Mouse (Mus musculus) limb, embryonic 12.5 days (tissue): Measurements from ENCODE around the gene Atcay. TPM values are rescaled to one million over a fixed set of nuclear protein-coding genes. Genes with fewer than 3 reads are reported as not detected.

Experiments
- ATAC-seq: fragments of 200-750 bp; cut with Nextera tagmentation; 2 replicates; pipeline ENCODE4 v1.8.0; 2017; ENCODE audit warnings: low read depth, moderate TSS enrichment; ENCODE audit not compliant: insufficient number of reproducible peaks, insufficient read depth, low FRiP score, low TSS enrichment
- H3K27ac ChIP-seq: fragments of 300-500 bp; sonication (generic); 2 replicates; pipeline ENCODE4 v1.5.1; 2016; ENCODE audit warnings: mild to moderate bottlenecking, moderate library complexity
- H3K27me3 ChIP-seq: fragments of 300-500 bp; sonication (generic); 2 replicates; pipeline ENCODE4 v1.6.1; 2016; ENCODE audit warnings: mild to moderate bottlenecking, moderate library complexity
- H3K36me3 ChIP-seq: fragments of 300-500 bp; sonication (generic); 2 replicates; pipeline ENCODE4 v1.6.1; 2016; ENCODE audit warnings: mild to moderate bottlenecking, moderate library complexity
- H3K4me1 ChIP-seq: fragments of 300-500 bp; sonication (generic); replicated peaks from 2 replicates; pipeline ENCODE4 v1.6.1; 2016
- H3K4me2 ChIP-seq: fragments of 300-500 bp; sonication (generic); 2 replicates; pipeline ENCODE4 v1.6.1; 2016; ENCODE audit warnings: mild to moderate bottlenecking, moderate library complexity
- H3K4me3 ChIP-seq: fragments of 300-500 bp; sonication (generic); replicated peaks from 2 replicates; pipeline ENCODE4 v1.5.1; 2016; ENCODE audit warnings: mild to moderate bottlenecking
- H3K9ac ChIP-seq: fragments of 300-500 bp; sonication (generic); replicated peaks from 2 replicates; pipeline ENCODE4 v1.6.1; 2016; ENCODE audit warnings: mild to moderate bottlenecking, moderate library complexity
- H3K9me3 ChIP-seq: fragments of 300-500 bp; sonication (generic); 2 replicates; pipeline ENCODE4 v1.6.1; 2016; ENCODE audit warnings: mild to moderate bottlenecking, moderate library complexity
- WGBS: fragments of 180-500 bp; shearing (Covaris S2); methylation state at CpG from one replicate; pipeline ENCODE4 v1.1.7; 2016; 5-methylcytosine and 5-hydroxymethylcytosine counted together
- polyA plus RNA-seq: library from polyadenylated mRNA; unstranded; fragments of >200 nt; fragmentation: Nextera tagmentation; extraction: Ambion mirVana; gene quantifications from 2 replicates; pipeline ENCODE4 v1.2.1, GENCODE M21; 2016

Atcay gene
- polyA plus RNA-seq, 1 experiment from 2014 or later = 0.43 TPM

- H3K27me3 ChIP-seq = peaks cover 65% of the 10 kb centered on the region
- H3K4me3 ChIP-seq = no peak overlapping the region
- 0 out of 2 replicates have a peak overlapping the region, but pooled peaks have one; percentile 24 for H3K9ac ChIP-seq
- H3K4me1 ChIP-seq = peaks cover 20% of the 10 kb centered on the region
- WGBS = 42% methylated on average over 6 of the region's 6 CpGs
- H3K9me3 ChIP-seq = no peaks in the 10 kb centered on the region
- ATAC-seq = no peak
- H3K36me3 ChIP-seq = no peaks in the 10 kb centered on the region
- no peak overlapping the region for H3K4me2 ChIP-seq
- H3K27ac ChIP-seq = no peak overlapping the region
Observed at GRCm38 (mm10) chr10:81197305-81197704, 33.3 kb downstream of the Atcay start.

GRCm38 (mm10) chr10:81196470-81197065 lies 34.1 kb downstream of the Atcay start:
- H3K9me3 ChIP-seq = no peaks in the 10 kb centered on the region
- H3K27ac ChIP-seq = no peak overlapping the region
- H3K4me2 ChIP-seq = no peak overlapping the region
- no peak overlapping the region for H3K4me3 ChIP-seq
- H3K4me1 ChIP-seq = peaks cover 25% of the 10 kb centered on the region
- 0 out of 2 replicates have a peak, but pooled peaks cover under 1% of the 10 kb centered on the region for H3K36me3 ChIP-seq
- no peak for ATAC-seq
- 62% methylated on average over 11 of the region's 11 CpGs for WGBS
- peaks cover 65% of the 10 kb centered on the region for H3K27me3 ChIP-seq
- H3K9ac ChIP-seq = no peak overlapping the region

GRCm38 (mm10) chr10:81195300-81195699 lies 35.3 kb downstream of the Atcay start:
- H3K27ac ChIP-seq = no peak overlapping the region
- H3K4me2 ChIP-seq = no peak overlapping the region
- no peak for ATAC-seq
- H3K4me3 ChIP-seq = no peak overlapping the region
- H3K4me1 ChIP-seq = peaks cover 25% of the 10 kb centered on the region
- 61% methylated on average over 4 of the region's 4 CpGs for WGBS
- no peaks in the 10 kb centered on the region for H3K9me3 ChIP-seq
- H3K27me3 ChIP-seq = peaks cover 65% of the 10 kb centered on the region
- peaks cover 14% of the 10 kb centered on the region for H3K36me3 ChIP-seq
- no peak overlapping the region for H3K9ac ChIP-seq

- H3K9me3 ChIP-seq = no peaks in the 10 kb centered on the region
- 0 out of 2 replicates have a peak overlapping the region, but pooled peaks have one; percentile 9 for H3K4me3 ChIP-seq
- peak overlapping the region; percentile 51 for H3K9ac ChIP-seq
- H3K4me1 ChIP-seq = peaks cover 25% of the 10 kb centered on the region
- peaks cover 21% of the 10 kb centered on the region for H3K36me3 ChIP-seq
- peaks cover 53% of the 10 kb centered on the region for H3K27me3 ChIP-seq
- 11% methylated on average over 37 of the region's 37 CpGs for WGBS
- no peak overlapping the region for H3K27ac ChIP-seq
- no peak for ATAC-seq
- H3K4me2 ChIP-seq = peak overlapping the region; percentile 38
Observed at GRCm38 (mm10) chr10:81193991-81194774, 36.5 kb downstream of the Atcay start.

GRCm38 (mm10) chr10:81192968-81193501 lies 37.6 kb downstream of the Atcay start:
- ATAC-seq = peak; percentile 38
- Histone ChIP-seq H3K27ac (peak overlapping the region; percentile 92), H3K4me2 (peak overlapping the region; percentile 92), H3K36me3 (peaks cover 29% of the 10 kb centered on the region), H3K9ac (peak overlapping the region; percentile 76), H3K27me3 (peaks cover 46% of the 10 kb centered on the region), H3K4me3 (peak overlapping the region; percentile 64), H3K9me3 (no peaks in the 10 kb centered on the region), H3K4me1 (peaks cover 25% of the 10 kb centered on the region)
- WGBS = 6% methylated on average over 19 of the region's 19 CpGs

- Histone ChIP-seq H3K27me3 (peaks cover 45% of the 10 kb centered on the region), H3K9me3 (no peaks in the 10 kb centered on the region), H3K4me2 (peak overlapping the region; percentile 92), H3K4me1 (peaks cover 25% of the 10 kb centered on the region), H3K27ac (peak overlapping the region; percentile 92), H3K36me3 (peaks cover 32% of the 10 kb centered on the region), H3K4me3 (peak overlapping the region; percentile 64), H3K9ac (peak overlapping the region; percentile 76)
- ATAC-seq = peak; percentile 49
- WGBS = under 1% methylated on average over 93 of the region's 93 CpGs
Observed at GRCm38 (mm10) chr10:81192270-81192967, 38.2 kb downstream of the Atcay start.

- H3K36me3 ChIP-seq = peaks cover 41% of the 10 kb centered on the region
- H3K27me3 ChIP-seq = peaks cover 35% of the 10 kb centered on the region
- H3K9ac ChIP-seq = no peak overlapping the region
- no peaks in the 10 kb centered on the region for H3K9me3 ChIP-seq
- H3K4me3 ChIP-seq = peak overlapping the region; percentile 64; the same call in 1 of the 2 replicates
- peaks cover 25% of the 10 kb centered on the region for H3K4me1 ChIP-seq
- no peak for ATAC-seq
- 87% methylated on average over 18 of the region's 18 CpGs for whole genome bisulfite sequencing
- peak overlapping the region; percentile 92 for H3K4me2 ChIP-seq
- 0 out of 2 replicates have a peak overlapping the region, but pooled peaks have one; percentile 3 for H3K27ac ChIP-seq
Observed at GRCm38 (mm10) chr10:81191342-81191982, 39.2 kb downstream of the Atcay start.

GRCm38 (mm10) chr10:81190912-81191321 lies 39.7 kb downstream of the Atcay start:
- no peak overlapping the region for H3K9ac ChIP-seq
- 0 out of 2 replicates have a peak overlapping the region, but pooled peaks have one; percentile 3 for H3K27ac ChIP-seq
- WGBS = 77% methylated on average over 6 of the region's 6 CpGs
- H3K36me3 ChIP-seq = peaks cover 43% of the 10 kb centered on the region
- ATAC-seq = no peak
- H3K4me3 ChIP-seq = no peak overlapping the region
- peaks cover 30% of the 10 kb centered on the region for H3K27me3 ChIP-seq
- H3K4me2 ChIP-seq = no peak overlapping the region
- no peaks in the 10 kb centered on the region for H3K9me3 ChIP-seq
- peaks cover 25% of the 10 kb centered on the region for H3K4me1 ChIP-seq

- Histone ChIP-seq H3K4me1 (peaks cover 25% of the 10 kb centered on the region), H3K27ac (0 out of 2 replicates have a peak overlapping the region, but pooled peaks have one; percentile 3), H3K9me3 (no peaks in the 10 kb centered on the region), H3K27me3 (peaks cover 24% of the 10 kb centered on the region), H3K4me3 (no peak overlapping the region), H3K36me3 (peaks cover 46% of the 10 kb centered on the region), H3K4me2 (no peak overlapping the region), H3K9ac (no peak overlapping the region)
- WGBS = 72% methylated on average over 31 of the region's 31 CpGs
- no peak for ATAC-seq
Observed at GRCm38 (mm10) chr10:81190236-81190911, 40.3 kb downstream of the Atcay start.

GRCm38 (mm10) chr10:81189821-81190220 lies 40.8 kb downstream of the Atcay start:
- H3K4me2 ChIP-seq = no peak overlapping the region
- no peak overlapping the region for H3K4me3 ChIP-seq
- no peaks in the 10 kb centered on the region for H3K9me3 ChIP-seq
- peaks cover 52% of the 10 kb centered on the region for H3K36me3 ChIP-seq
- H3K4me1 ChIP-seq = peaks cover 28% of the 10 kb centered on the region
- ATAC-seq = no peak
- no peak overlapping the region for H3K9ac ChIP-seq
- peaks cover 19% of the 10 kb centered on the region for H3K27me3 ChIP-seq
- WGBS = 79% methylated on average over 26 of the region's 26 CpGs
- H3K27ac ChIP-seq = no peak overlapping the region
